Mouse (Mus musculus) liver, embryonic 15.5 days (tissue): Measurements from ENCODE around the gene Rasa3. TPM values are rescaled to one million over a fixed set of nuclear protein-coding genes. Genes with fewer than 3 reads are reported as not detected.

Experiments
- ATAC-seq: fragments of 200-750 bp; cut with Nextera tagmentation; 2 replicates; pipeline ENCODE4 v1.8.0; 2017; ENCODE audit warnings: moderate number of reproducible peaks, mild to moderate bottlenecking, moderate library complexity; ENCODE audit not compliant: insufficient read depth
- H3K27ac ChIP-seq: fragments of 300-500 bp; sonication (generic); replicated peaks from 2 replicates; pipeline ENCODE4 v1.5.1; 2015; ENCODE audit warnings: mild to moderate bottlenecking, inconsistent platforms
- H3K27me3 ChIP-seq: fragments of 300-500 bp; sonication (generic); 2 replicates; pipeline ENCODE4 v1.6.1; 2015; ENCODE audit warnings: mild to moderate bottlenecking, inconsistent platforms
- H3K36me3 ChIP-seq: fragments of 300-500 bp; sonication (generic); replicated peaks from 2 replicates; pipeline ENCODE4 v1.6.1; 2015; ENCODE audit warnings: moderate library complexity, mild to moderate bottlenecking, inconsistent platforms
- H3K4me1 ChIP-seq: fragments of 300-500 bp; sonication (generic); replicated peaks from 2 replicates; pipeline ENCODE4 v1.6.1; 2015; ENCODE audit warnings: inconsistent platforms
- H3K4me2 ChIP-seq: fragments of 300-500 bp; sonication (generic); 2 replicates; pipeline ENCODE4 v1.6.1; 2015; ENCODE audit warnings: moderate library complexity, mild to moderate bottlenecking, inconsistent platforms
- H3K4me3 ChIP-seq: fragments of 300-500 bp; sonication (generic); replicated peaks from 2 replicates; pipeline ENCODE4 v1.5.1; 2015; ENCODE audit warnings: mild to moderate bottlenecking, inconsistent platforms
- H3K9ac ChIP-seq: fragments of 300-500 bp; sonication (generic); 2 replicates; pipeline ENCODE4 v1.6.1; 2015; ENCODE audit warnings: moderate library complexity, mild to moderate bottlenecking, inconsistent platforms
- H3K9me3 ChIP-seq: fragments of 300-500 bp; sonication (generic); replicated peaks from 2 replicates; pipeline ENCODE4 v1.6.1; 2016; ENCODE audit warnings: inconsistent platforms
- WGBS: fragments of 180-500 bp; shearing (Covaris S2); methylation state at CpG from one replicate; pipeline ENCODE4 v1.1.7; 2015; ENCODE audit warnings: mixed read lengths; ENCODE audit not compliant: insufficient replicate concordance; 5-methylcytosine and 5-hydroxymethylcytosine counted together
- polyA plus RNA-seq: library from polyadenylated mRNA; unstranded; fragments of >200 nt; fragmentation: Nextera tagmentation; extraction: Ambion mirVana; gene quantifications from 2 replicates; pipeline ENCODE4 v1.2.1, GENCODE M21; 2015

Gene Rasa3
- polyA plus RNA-seq, 1 experiment from 2014 or later: 16.4 TPM

- H3K4me3 ChIP-seq: no peak overlapping the region
- no peak overlapping the region for H3K4me2 ChIP-seq
- no peaks in the 10 kb centered on the region for H3K9me3 ChIP-seq
- H3K4me1 ChIP-seq: peaks cover 8% of the 10 kb centered on the region; the same call in 1 of the 2 replicates
- H3K9ac ChIP-seq: no peak overlapping the region
- H3K27ac ChIP-seq: no peak overlapping the region
- ATAC-seq: no peak
- peaks cover 8% of the 10 kb centered on the region; the same call in 1 of the 2 replicates for H3K27me3 ChIP-seq
- WGBS: 27% methylated on average over 7 of the region's 7 CpGs
- no peaks in the 10 kb centered on the region for H3K36me3 ChIP-seq
Observed at GRCm38 (mm10) chr8:13684131-13684530, 6.7 kb upstream of the Rasa3 start.

DNA sequence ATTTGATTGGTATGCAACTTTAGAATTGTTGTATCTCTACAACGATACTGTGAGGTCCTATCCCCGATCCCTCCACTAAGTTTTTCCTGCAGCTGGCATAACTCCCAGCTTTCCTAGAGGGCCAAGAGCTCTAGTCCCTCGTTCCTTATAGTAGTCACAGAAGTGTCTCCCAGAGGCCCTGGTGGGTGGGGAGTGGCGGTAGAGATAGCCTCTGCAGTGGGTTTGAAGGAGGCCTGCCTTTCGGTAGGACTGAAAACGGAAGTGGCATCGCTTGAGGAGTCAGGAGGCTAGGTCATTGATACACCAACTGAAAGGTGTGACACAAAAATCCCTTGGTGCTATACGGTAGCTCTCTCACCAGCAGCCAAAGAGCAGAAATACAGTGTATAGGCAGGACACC is 779 bp upstream of the Rasa3 start:
- ATAC-seq: no peak
- Histone ChIP-seq H3K36me3 (no peaks in the 10 kb centered on the region), H3K9ac (peak overlapping the region; percentile 45), H3K4me1 (peaks cover 53% of the 10 kb centered on the region), H3K27ac (no peak overlapping the region), H3K4me3 (peak overlapping the region; percentile 67), H3K27me3 (peaks cover 20% of the 10 kb centered on the region; the same call in 1 of the 2 replicates), H3K9me3 (no peaks in the 10 kb centered on the region), H3K4me2 (peak overlapping the region; percentile 96)
- 16% methylated on average over 8 of the region's 8 CpGs for WGBS

- Histone ChIP-seq H3K27ac (peak overlapping the region; percentile 43), H3K27me3 (peaks cover 20% of the 10 kb centered on the region; the same call in 1 of the 2 replicates), H3K4me1 (peaks cover 64% of the 10 kb centered on the region), H3K36me3 (no peaks in the 10 kb centered on the region), H3K4me2 (peak overlapping the region; percentile 96), H3K9ac (peak overlapping the region; percentile 57), H3K9me3 (no peaks in the 10 kb centered on the region), H3K4me3 (peak overlapping the region; percentile 67)
- peak; percentile 26 for ATAC-seq
- WGBS: under 1% methylated on average over 47 of the region's 47 CpGs
Observed at GRCm38 (mm10) chr8:13676701-13677412, 546 bp downstream of the Rasa3 start.

DNA sequence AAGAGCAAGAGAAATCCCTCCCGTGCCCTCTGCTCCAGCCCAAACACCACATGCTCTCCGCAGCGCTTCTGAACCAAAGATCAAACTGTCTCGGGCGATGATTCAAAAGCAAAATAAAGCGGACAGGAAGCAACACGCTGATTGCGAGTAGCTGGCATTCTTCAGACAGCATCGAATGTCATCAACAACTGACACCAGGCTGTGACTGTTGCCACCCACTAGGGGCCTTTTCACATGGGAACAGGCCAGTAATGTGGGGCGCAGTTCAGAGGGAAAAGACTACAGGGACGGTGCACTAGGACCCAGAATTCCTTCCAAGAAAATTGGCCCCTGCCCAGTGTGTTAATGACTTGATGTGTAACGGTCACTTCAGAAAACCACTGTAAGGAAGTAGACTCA is 1.1 kb downstream of the Rasa3 start:
- Histone ChIP-seq H3K9me3 (no peaks in the 10 kb centered on the region), H3K4me3 (peak overlapping the region; percentile 67), H3K36me3 (no peaks in the 10 kb centered on the region), H3K4me1 (peaks cover 70% of the 10 kb centered on the region), H3K27ac (peak overlapping the region; percentile 43), H3K27me3 (peaks cover 20% of the 10 kb centered on the region; the same call in 1 of the 2 replicates), H3K4me2 (peak overlapping the region; percentile 96), H3K9ac (peak overlapping the region; percentile 57)
- ATAC-seq: no peak
- under 1% methylated on average over 12 of the region's 12 CpGs for whole genome bisulfite sequencing

DNA sequence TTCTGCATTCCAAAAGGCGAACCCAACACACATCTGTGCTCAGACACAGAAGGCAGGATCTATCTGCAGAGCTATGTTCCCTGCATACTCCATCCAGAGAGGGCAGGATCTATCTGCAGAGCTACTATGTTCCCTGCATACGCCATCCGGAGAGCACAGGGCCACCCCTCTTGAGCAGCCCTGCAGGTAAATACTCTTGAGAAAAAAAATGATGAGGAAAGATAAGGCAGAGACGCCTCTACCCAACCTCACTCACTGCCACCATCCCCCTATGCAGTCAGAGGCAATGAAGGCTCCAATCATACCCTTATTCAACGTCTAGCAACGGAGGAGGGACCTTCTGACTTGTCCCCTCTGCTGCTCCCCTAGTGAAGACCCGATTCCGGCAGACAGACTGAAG is 1.9 kb downstream of the Rasa3 start:
- H3K4me3 ChIP-seq: peak overlapping the region; percentile 67
- H3K27me3 ChIP-seq: peaks cover 20% of the 10 kb centered on the region; the same call in 1 of the 2 replicates
- no peaks in the 10 kb centered on the region for H3K36me3 ChIP-seq
- no peaks in the 10 kb centered on the region for H3K9me3 ChIP-seq
- peak overlapping the region; percentile 96 for H3K4me2 ChIP-seq
- WGBS: 15% methylated on average over 8 of the region's 8 CpGs
- peak overlapping the region; percentile 43 for H3K27ac ChIP-seq
- peaks cover 78% of the 10 kb centered on the region for H3K4me1 ChIP-seq
- H3K9ac ChIP-seq: no peak overlapping the region
- ATAC-seq: no peak

DNA sequence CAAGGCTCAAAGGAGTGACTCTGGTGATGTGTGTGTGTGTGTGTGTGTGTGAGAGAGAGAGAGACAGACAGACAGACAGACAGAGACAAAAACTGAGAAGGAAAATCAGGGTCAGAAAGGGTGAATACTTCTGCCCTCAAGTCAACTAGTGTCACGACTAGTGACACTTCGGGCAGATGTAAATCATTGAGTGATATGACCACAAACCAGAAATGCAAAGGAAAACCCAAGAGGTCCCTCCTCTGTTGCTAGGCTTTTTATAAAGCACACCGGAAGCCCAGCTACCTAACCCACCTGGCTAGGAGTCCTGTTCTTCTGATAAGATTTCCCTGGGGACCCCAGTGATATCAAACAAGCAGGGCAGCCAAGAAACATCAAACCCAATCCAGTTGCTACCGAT is 2.3 kb downstream of the Rasa3 start:
- Histone ChIP-seq H3K4me3 (peak overlapping the region; percentile 67), H3K9me3 (no peaks in the 10 kb centered on the region), H3K9ac (no peak overlapping the region), H3K4me1 (peaks cover 80% of the 10 kb centered on the region), H3K27me3 (peaks cover 20% of the 10 kb centered on the region; the same call in 1 of the 2 replicates), H3K4me2 (peak overlapping the region; percentile 96), H3K36me3 (no peaks in the 10 kb centered on the region), H3K27ac (peak overlapping the region; percentile 43)
- WGBS: 16% methylated on average over 4 of the region's 4 CpGs
- ATAC-seq: no peak

- peak overlapping the region; percentile 43 for H3K27ac ChIP-seq
- no peak for ATAC-seq
- peaks cover 87% of the 10 kb centered on the region for H3K4me1 ChIP-seq
- 12% methylated on average over 12 of the region's 12 CpGs for WGBS
- peak overlapping the region; percentile 67 for H3K4me3 ChIP-seq
- H3K9me3 ChIP-seq: no peaks in the 10 kb centered on the region
- H3K9ac ChIP-seq: no peak overlapping the region
- peaks cover 15% of the 10 kb centered on the region; the same call in 1 of the 2 replicates for H3K27me3 ChIP-seq
- H3K4me2 ChIP-seq: peak overlapping the region; percentile 96
- no peaks in the 10 kb centered on the region for H3K36me3 ChIP-seq
Observed at GRCm38 (mm10) chr8:13674294-13675010, 3.0 kb downstream of the Rasa3 start.

GRCm38 (mm10) chr8:13673215-13673614 is 4.2 kb downstream of the Rasa3 start:
- no peak overlapping the region for H3K9ac ChIP-seq
- WGBS: 50% methylated on average over 4 of the region's 4 CpGs

DNA sequence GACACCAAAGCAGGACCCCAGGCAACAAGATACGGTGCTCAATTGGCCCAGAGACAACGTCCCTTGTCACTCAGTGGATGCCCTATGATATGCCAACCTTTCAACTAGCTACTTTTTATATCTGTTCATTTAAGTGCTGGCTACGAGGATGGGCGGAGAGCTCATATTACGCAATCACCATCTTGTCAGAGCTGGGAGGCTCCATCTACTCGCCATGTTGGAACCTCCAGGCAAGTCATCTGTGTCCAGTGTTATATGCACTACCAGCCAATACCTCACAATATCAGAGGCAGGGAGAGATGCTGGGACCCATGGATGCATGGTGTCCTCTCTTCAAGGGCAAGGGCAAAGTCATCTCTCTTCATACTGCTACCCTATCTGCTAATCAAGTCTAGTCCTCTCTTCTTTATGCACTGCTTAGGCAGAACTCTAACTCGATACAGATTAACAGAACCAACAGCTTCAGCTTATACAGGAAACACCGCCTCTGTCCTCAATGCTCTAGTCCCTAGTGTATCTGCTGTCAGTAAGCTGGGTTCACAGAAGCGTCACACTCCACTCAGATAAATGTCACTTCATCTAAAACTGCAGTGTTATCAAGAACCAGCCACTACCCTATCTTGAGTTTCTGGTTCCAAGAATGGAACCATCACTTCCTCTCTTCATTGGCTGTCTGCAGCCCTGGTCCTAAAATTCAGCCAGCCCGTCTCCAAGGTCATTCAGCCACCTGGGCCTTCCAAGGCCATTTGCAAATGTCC is 6.0 kb downstream of the Rasa3 start:
- H3K4me2 ChIP-seq: 0 out of 2 replicates have a peak overlapping the region, but pooled peaks have one; percentile 0
- H3K4me1 ChIP-seq: peaks cover 67% of the 10 kb centered on the region
- H3K27me3 ChIP-seq: peaks cover 6% of the 10 kb centered on the region; the same call in 1 of the 2 replicates
- H3K9me3 ChIP-seq: no peaks in the 10 kb centered on the region
- peak; percentile 61 for ATAC-seq
- H3K9ac ChIP-seq: no peak overlapping the region
- H3K27ac ChIP-seq: no peak overlapping the region
- no peak overlapping the region for H3K4me3 ChIP-seq
- no peaks in the 10 kb centered on the region for H3K36me3 ChIP-seq
- WGBS: 33% methylated on average over 10 of the region's 10 CpGs

More at GRCm38 (mm10) chr8:13673215-13673614, 4.2 kb downstream of the Rasa3 start:
- Histone ChIP-seq H3K9me3 (no peaks in the 10 kb centered on the region), H3K36me3 (no peaks in the 10 kb centered on the region), H3K4me3 (no peak overlapping the region), H3K27ac (peak overlapping the region; percentile 38; the same call in 1 of the 2 replicates), H3K4me2 (peak overlapping the region; percentile 9; the same call in 1 of the 2 replicates), H3K4me1 (peaks cover 82% of the 10 kb centered on the region), H3K27me3 (peaks cover 6% of the 10 kb centered on the region; the same call in 1 of the 2 replicates)
- ATAC-seq: no peak

- WGBS: 81% methylated on average over 17 of the region's 17 CpGs
- no peak overlapping the region for H3K27ac ChIP-seq
- no peak overlapping the region for H3K4me3 ChIP-seq
- H3K9ac ChIP-seq: no peak overlapping the region
- no peaks in the 10 kb centered on the region for H3K36me3 ChIP-seq
- no peak overlapping the region for H3K4me2 ChIP-seq
- H3K9me3 ChIP-seq: no peaks in the 10 kb centered on the region
- H3K4me1 ChIP-seq: peaks cover 65% of the 10 kb centered on the region
- no peaks in the 10 kb centered on the region for H3K27me3 ChIP-seq
- no peak for ATAC-seq
Observed at GRCm38 (mm10) chr8:13670011-13670471, 7.4 kb downstream of the Rasa3 start.
